ENCODE assay signal across 7 mouse cellular contexts in genomic region chr17:56757416-56758123, GRCm38 (mm10). TPM values are rescaled to one million over a fixed set of nuclear protein-coding genes. Genes with fewer than 3 reads are reported as not detected.
DNase-seq lines count a peak whose midpoint lies in the region; ATAC-seq and TF ChIP-seq lines count a peak whose summit lies in the region.

Nrtn (minus strand) TSS chr17:56757530.

- peak within 1 kb of the TSS; percentile 81 for H3K4me2 ChIP-seq in hindbrain, postnatal 0 days (ENCODE audit: low read depth, low read length)
- peak within 1 kb of the TSS; percentile 98 for H3K4me2 ChIP-seq in limb, embryonic 13.5 days (replicated peaks)
- peak within 1 kb of the TSS; percentile 73 for H3K4me2 ChIP-seq in midbrain, embryonic 13.5 days (replicated peaks)

- no peak for TF ChIP-seq POLR2A in cortical plate, adult 2 months (IDR thresholded peaks at IDR 0.05; ENCODE audit: extremely low read depth, insufficient read depth, low read length)

- no peaks in the 10 kb centered on the region for H3K4me1 ChIP-seq in cortical plate, adult 2 months (ENCODE audit: control insufficient read depth, insufficient read depth, low read length)
- H3K4me1 ChIP-seq in hindbrain, postnatal 0 days (ENCODE audit: insufficient read depth, low read length): peaks cover 8% of the 10 kb centered on the region
- H3K4me1 ChIP-seq in limb, embryonic 13.5 days: peaks cover 62% of the 10 kb centered on the region
- H3K4me1 ChIP-seq in midbrain, embryonic 13.5 days (replicated peaks): peaks cover 23% of the 10 kb centered on the region

- peak within 1 kb of the TSS; percentile 17 for H3K4me3 ChIP-seq in cortical plate, adult 2 months (ENCODE audit: insufficient read depth, low read length)
- H3K4me3 ChIP-seq in hindbrain, postnatal 0 days (ENCODE audit: low read length): peak within 1 kb of the TSS; percentile 43
- H3K4me3 ChIP-seq in limb, embryonic 13.5 days: peak within 1 kb of the TSS; percentile 59
- peak within 1 kb of the TSS; percentile 45 for H3K4me3 ChIP-seq in midbrain, embryonic 13.5 days (replicated peaks)

- no peaks in the 10 kb centered on the region for H3K36me3 ChIP-seq in hindbrain, postnatal 0 days (ENCODE audit: insufficient read depth, low read length)
- H3K36me3 ChIP-seq in limb, embryonic 13.5 days: no peaks in the 10 kb centered on the region
- H3K36me3 ChIP-seq in midbrain, embryonic 13.5 days: no peaks in the 10 kb centered on the region

- peak; percentile 11; the same call in 1 of the 2 replicates for ATAC-seq in hindbrain, postnatal 0 days
- peak; percentile 52 for ATAC-seq in limb, embryonic 13.5 days (ENCODE audit: low FRiP score, low read depth)
- ATAC-seq in midbrain, embryonic 13.5 days: peak; percentile 16

- WGBS in hindbrain, postnatal 0 days: 2% methylated on average over 41 of the region's 48 CpGs
- under 1% methylated on average over 43 of the region's 48 CpGs for WGBS in limb, embryonic 13.5 days
- under 1% methylated on average over 47 of the region's 48 CpGs for WGBS in midbrain, embryonic 13.5 days

- peak; percentile 80 for DNase-seq in adrenal gland, adult 8-10 months
- peak; percentile 71 for DNase-seq in gastrocnemius, postnatal 25 days
- DNase-seq in hindbrain, postnatal 0 days (ENCODE audit: low spot score): peak; percentile 64
- DNase-seq in spleen, postnatal 14 days (ENCODE audit: low spot score in 2 of 2): peak; percentile 74 to 75

- TF ChIP-seq CTCF in cortical plate, adult 2 months (IDR thresholded peaks at IDR 0.05; ENCODE audit: extremely low read depth, insufficient read depth, low read length): no peak
- no peak for TF ChIP-seq CTCF in hindbrain, postnatal 0 days (IDR thresholded peaks at IDR 0.05; ENCODE audit: low read depth)

- H3K9ac ChIP-seq in hindbrain, postnatal 0 days (replicated peaks; ENCODE audit: low read length): peak within 1 kb of the TSS; percentile 30
- peak within 1 kb of the TSS; percentile 78 for H3K9ac ChIP-seq in limb, embryonic 13.5 days
- peak within 1 kb of the TSS; percentile 64 for H3K9ac ChIP-seq in midbrain, embryonic 13.5 days (replicated peaks)

- no peak within 1 kb of the TSS for H3K27ac ChIP-seq in cortical plate, adult 2 months (ENCODE audit: insufficient read depth, low read length)
- no peak within 1 kb of the TSS for H3K27ac ChIP-seq in hindbrain, postnatal 0 days
- no peak within 1 kb of the TSS for H3K27ac ChIP-seq in limb, embryonic 13.5 days
- no peak within 1 kb of the TSS for H3K27ac ChIP-seq in midbrain, embryonic 13.5 days

- H3K27me3 ChIP-seq in hindbrain, postnatal 0 days (ENCODE audit: insufficient read depth, low read length): peaks cover 45% of the 10 kb centered on the region
- H3K27me3 ChIP-seq in limb, embryonic 13.5 days: peaks cover 56% of the 10 kb centered on the region
- peaks cover 89% of the 10 kb centered on the region for H3K27me3 ChIP-seq in midbrain, embryonic 13.5 days

- H3K9me3 ChIP-seq in hindbrain, postnatal 0 days (ENCODE audit: low read length): no peaks in the 10 kb centered on the region
- H3K9me3 ChIP-seq in limb, embryonic 13.5 days: no peaks in the 10 kb centered on the region
- no peaks in the 10 kb centered on the region; the same call in 1 of the 2 replicates for H3K9me3 ChIP-seq in midbrain, embryonic 13.5 days

RNA-seq across cellular contexts. Expression of gene Nrtn, which starts in this region (rescaled TPM):
- 1 to 10 TPM; 3.6 to 5.6 (median 4.9) TPM for total RNA-seq in adrenal gland, adult 8-10 months (2022)
- polyA plus RNA-seq in cortical plate, adult 2 months (2012; rRNA removed): 7.4 and 8.6 TPM in 2 replicates
- 1 to 10 TPM; 1.9 to 3.1 TPM for total RNA-seq in gastrocnemius, postnatal 25 days (2021)
- 12.9 and 15.7 TPM in 2 replicates for total RNA-seq in hindbrain, postnatal 0 days (2014; rRNA removed)
- 4.3 TPM in 2 replicates for polyA plus RNA-seq in hindbrain, postnatal 0 days (2015; fragmentation: Nextera tagmentation; extraction: Ambion mirVana)
- polyA plus RNA-seq in limb, embryonic 13.5 days (2015; fragmentation: Nextera tagmentation; extraction: Ambion mirVana): 14.1 TPM in 2 replicates
- polyA plus RNA-seq in midbrain, embryonic 13.5 days (2015; fragmentation: Nextera tagmentation; extraction: Ambion mirVana): 2.9 and 4.0 TPM in 2 replicates
